Mouse (Mus musculus): Measurements from ENCODE around the gene Gm28230.

Gm28230 gene

DNA sequence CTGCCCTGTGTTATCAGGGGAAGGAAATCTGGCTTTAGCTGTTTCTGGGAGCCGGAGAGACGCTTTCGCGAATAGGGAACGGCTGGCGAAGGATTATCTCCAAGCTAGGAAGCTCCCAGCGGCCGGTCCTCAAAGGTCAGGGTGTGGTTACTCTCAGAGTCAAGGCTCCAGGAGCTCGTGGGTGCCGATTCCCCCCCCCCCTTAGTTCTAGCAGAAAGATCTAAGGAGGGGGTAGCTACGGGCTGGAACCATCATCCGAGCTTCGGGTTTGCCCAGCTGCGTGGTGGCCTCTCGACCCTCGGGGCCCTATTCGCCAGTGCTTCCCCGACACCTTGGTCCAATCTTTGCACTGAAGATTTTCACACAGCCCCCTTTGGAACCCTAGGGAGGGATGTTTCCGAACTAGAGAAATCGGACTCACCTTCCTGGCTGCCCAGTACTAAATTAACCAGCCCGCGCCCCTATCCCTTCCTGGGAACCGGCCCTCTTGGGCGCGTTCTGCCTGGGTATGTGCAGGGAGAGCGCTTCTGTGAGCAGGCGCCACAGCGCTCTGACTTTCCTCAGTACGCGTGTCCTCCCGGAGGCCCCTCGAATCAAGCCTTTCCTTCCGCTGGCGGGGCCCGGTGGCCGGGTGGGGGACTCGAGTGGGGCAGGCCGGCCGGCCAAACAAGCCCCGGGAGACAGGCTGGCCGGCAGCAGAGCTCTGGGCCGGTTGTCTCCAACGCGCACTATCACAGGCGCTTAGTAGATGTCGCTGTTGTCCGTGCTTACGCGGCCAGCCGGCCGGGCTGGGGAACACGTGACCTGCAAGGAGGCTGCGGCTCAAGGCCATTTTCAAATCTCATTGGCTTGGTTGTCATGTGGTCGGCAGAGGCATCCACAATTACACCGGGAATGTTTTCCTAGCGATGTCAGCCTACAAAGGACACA, 35.2 kb upstream of the Gm28230 start, which contains the start of gene Hoxd10:
Gene Hoxd10 (plus strand): TSS at position 903 of the 930 bp plus-strand sequence.
- DNase-seq: peak; percentile 94

DNA sequence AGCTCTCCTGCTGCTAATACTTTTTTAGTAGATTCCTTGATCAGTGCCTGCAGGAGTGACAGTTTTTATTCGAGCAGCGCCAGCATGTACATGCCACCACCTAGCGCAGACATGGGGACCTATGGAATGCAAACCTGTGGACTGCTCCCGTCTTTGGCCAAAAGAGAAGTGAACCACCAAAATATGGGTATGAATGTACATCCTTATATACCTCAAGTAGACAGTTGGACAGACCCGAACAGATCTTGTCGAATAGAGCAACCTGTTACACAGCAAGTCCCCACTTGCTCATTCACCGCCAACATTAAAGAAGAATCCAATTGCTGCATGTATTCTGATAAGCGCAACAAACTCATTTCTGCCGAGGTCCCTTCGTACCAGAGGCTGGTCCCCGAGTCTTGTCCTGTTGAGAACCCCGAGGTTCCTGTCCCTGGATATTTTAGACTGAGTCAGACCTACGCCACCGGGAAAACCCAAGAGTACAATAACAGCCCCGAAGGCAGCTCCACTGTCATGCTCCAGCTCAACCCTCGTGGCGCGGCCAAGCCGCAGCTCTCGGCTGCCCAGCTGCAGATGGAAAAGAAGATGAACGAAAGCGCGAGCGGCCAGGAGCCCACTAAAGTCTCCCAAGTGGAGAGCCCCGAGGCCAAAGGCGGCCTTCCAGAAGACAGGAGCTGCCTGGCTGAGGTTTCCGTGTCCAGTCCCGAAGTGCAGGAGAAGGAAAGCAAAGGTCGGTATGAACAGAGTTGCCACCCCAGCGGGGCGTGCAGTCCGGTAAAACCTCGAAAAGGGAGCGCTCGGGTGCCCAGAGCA, 34.3 kb upstream of the Gm28230 start:
- DNase-seq: no peak

DNA sequence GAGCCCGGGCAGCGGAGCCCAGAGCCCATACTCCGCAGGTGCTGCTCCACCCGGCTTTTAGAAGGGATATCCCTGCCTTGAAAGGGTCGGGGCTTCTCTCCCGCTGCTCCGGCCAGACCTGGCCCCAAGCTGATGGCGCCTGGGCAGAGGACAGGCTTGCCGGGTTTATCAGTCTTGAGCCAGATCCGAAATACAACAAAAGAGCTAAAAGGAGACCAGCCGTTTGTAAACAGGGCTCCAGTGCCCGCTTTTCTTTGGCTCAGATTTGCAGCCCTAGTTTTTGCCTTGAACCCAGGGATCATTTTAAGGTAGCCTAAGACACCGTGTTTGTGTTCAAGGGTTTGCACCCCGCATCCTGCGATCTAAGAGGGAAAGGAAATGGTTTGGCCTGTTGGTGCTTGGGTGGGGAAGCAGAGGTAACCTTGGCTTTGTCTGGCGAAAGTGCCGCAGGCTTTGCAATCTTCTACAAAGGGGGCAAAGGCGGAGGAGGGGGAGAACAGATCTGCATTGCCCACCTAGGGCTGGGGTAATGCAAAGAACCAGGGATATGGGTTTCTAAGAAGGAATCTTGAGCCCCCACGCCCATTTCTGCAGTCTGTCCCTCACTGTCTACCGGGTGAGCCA, 33.6 kb upstream of the Gm28230 start:
- DNase-seq: no peak

DNA sequence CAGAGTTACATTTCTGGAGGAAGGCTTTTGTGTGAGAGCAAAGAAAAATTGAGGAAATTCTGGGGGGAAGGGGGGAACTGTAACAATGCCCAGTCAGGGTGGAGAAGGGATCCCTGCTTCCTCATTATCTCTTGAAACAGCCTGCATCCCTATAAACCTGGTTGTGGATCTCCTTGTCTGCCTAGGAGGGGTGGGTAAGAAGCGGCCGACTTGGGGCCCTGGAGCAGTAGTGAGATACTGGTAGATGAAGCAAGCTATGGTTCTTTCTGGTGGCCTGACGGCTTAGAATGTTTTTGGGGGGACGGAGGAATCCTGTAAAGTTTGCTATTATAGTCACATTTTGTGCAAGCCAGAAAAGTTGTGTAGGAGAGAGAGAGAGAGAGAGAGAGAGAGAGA, 33.1 kb upstream of the Gm28230 start:
- no peak for DNase-seq

DNA sequence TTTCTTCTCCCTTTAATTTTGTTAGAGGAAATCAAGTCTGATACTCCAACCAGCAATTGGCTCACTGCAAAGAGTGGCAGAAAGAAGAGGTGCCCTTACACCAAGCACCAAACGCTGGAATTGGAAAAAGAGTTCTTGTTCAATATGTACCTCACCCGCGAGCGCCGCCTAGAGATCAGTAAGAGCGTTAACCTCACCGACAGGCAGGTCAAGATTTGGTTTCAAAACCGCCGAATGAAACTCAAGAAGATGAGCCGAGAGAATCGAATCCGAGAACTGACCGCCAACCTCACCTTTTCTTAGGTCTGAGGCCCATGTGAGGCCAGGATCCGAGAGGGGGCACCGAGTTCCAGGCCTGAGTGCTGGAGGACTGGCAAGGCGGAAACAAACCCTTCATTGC, 32.5 kb upstream of the Gm28230 start:
- DNase-seq: peak; percentile 84

DNA sequence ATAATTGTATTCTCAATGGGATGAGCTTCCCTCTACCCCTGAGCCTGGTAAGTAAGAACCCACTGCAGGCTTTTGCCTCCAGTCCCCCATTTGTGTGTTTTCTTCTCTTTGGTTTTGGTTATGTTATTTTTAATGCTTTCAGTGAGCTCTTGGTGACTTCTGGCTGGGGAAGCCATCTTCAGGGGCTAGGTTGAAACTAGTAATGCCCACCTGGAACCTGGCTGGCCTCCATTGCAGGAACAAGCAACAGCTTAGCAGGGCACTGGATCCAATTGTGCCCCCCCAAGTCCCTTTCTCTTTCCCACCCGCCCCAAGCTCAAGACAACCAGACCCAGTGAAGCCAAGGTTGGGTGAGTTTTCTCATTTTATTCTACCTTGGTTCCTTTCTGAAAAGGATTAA, 31.1 kb upstream of the Gm28230 start:
- no peak for DNase-seq

DNA sequence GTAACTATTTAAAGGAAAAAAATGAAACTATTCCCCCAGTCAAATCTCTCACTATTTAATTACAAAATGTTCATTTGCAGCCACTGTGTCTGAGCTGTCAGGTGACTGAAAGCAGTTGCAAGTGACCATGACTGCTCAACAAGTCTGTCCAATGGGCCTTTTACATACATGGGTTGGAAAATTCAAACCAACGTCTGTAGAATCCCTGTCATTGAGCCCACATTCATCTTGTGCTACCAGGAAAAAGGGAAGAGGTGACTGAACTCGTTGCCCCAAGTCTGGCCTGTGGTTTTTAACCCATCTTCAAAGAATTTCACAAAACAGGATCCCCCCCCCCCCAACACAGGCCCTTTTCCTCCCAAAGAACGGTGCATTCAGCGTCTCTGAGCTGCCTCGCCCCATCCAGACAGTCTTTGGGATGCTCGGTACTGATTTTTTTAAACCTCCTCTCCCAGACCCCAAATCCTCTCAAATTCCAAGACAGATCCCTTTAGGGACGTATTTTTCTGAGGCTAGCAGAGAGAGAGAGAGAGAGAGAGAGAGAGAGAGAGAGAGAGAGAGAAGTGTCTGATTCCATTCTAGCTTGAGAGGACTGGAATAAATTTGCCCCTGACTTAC, 30.6 kb upstream of the Gm28230 start:
- DNase-seq: no peak

DNA sequence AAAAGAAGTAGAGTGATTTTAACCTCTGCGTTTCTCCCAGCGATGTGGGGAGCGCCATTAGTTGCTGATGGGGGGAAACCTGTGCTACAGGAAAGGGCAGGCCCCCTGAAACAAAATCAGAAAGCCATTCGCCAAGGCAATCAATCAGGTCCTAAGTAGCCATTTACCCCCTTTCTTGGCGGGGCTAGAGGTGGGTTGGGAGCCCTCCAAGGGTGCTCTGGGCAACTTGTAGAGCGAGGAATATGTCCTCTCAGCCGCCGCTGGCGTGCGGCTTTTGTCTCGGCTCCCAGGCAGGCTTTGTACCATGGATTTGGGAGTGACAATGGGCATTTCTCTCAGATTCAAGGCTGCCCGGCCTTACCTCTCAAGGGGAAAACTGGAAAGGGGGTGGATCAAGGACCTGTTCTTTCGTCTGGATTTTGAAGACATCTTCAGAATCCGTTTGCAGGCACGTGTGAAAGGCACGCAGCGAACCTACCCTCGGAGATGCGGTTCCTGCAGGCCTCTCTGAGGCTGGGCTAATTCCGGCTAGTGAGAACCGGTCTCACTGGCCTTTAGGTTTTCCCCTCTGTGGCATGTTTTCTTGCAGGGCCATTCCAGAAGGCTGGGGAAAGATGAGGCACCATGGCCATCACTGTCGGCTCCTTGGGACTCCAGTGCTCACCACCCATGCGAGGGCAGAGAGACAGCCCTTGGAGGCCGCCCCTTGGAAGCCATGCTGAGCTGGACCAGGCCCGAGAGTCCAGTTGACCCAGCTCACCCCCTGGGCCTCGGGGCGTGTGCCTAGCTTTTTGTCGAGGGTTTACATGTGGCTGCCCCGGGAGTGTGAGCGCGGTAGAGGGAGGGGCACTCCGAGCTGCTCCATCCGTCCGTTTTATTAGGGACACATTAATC, 29.8 kb upstream of the Gm28230 start:
- no peak for DNase-seq

DNA sequence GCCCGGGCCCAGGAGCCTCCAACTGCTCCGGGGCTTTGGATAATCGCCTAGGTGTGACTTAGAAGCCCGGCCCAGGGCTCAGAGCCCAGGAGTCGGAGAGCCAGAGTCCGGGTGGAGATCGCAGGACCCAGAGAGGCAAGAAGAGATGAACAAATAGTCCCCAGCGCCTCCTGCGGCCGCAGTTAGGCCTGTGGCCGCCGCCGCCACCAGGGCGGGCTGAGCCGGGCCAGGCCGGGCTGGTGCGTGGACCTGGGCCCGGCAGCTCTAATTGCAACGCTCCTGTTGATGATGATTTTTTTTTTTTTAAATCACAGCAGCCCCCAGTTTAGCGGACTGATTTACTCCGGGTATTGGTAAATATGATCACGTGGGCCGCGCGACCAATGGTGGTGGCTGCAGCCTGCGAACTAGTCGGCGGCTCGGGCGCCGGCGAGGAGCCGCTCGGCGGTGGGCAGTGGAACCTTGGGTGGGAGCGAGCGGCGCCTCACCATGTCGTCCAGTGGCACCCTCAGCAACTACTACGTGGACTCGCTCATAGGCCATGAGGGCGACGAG, 28.9 kb upstream of the Gm28230 start, which contains the start of gene Hoxd9:
Gene Hoxd9 (plus strand): TSS at position 161 of the 555 bp plus-strand sequence.
- peak; percentile 85 for DNase-seq

DNA sequence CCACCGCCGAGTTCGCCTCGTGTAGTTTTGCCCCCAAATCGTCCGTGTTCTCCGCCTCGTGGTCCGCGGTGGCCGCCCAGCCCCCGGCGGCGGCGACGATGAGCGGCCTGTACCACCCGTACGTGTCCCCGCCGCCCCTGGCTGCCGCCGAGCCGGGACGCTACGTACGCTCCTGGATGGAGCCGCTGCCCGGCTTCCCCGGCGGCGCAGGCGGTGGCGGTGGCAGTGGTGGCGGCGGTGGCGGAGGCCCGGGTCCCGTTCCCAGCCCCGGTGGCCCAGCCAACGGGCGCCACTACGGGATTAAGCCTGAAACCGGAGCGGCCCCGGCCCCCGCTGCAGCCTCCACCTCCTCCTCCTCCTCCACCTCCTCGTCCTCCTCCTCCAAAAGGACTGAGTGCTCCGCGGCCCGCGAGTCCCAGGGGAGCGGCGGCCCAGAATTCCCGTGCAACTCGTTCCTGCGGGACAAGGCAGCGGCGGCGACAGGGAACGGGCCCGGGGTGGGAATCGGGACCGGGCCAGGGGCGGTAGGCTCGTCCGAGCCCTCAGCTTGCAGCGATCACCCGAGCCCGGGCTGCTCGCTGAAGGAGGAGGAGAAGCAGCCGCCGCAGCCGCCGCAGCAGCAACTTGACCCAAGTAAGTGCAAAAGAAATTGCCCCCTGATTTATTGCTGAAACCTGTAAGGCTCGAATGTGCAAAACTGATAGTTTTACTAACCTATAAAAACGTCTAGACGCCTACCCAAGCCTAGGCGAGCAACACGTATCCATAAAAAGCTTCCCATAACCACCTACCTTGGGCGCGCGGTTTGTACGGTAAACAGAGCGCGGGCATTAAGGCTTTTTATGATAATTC, 28.1 kb upstream of the Gm28230 start:
- DNase-seq: no peak

DNA sequence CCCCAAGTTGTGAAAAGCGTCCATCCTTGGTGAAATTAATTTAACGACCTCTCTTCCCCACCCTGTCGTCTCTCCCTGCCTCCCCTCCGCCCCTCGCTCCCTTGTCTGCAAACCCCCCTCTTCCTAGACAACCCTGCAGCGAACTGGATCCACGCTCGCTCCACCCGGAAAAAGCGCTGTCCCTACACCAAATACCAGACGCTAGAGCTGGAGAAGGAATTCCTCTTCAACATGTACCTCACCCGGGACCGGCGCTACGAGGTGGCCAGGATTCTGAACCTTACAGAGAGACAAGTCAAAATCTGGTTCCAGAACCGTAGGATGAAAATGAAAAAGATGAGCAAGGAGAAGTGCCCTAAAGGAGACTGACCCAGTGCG, 27.5 kb upstream of the Gm28230 start:
- DNase-seq: no peak

DNA sequence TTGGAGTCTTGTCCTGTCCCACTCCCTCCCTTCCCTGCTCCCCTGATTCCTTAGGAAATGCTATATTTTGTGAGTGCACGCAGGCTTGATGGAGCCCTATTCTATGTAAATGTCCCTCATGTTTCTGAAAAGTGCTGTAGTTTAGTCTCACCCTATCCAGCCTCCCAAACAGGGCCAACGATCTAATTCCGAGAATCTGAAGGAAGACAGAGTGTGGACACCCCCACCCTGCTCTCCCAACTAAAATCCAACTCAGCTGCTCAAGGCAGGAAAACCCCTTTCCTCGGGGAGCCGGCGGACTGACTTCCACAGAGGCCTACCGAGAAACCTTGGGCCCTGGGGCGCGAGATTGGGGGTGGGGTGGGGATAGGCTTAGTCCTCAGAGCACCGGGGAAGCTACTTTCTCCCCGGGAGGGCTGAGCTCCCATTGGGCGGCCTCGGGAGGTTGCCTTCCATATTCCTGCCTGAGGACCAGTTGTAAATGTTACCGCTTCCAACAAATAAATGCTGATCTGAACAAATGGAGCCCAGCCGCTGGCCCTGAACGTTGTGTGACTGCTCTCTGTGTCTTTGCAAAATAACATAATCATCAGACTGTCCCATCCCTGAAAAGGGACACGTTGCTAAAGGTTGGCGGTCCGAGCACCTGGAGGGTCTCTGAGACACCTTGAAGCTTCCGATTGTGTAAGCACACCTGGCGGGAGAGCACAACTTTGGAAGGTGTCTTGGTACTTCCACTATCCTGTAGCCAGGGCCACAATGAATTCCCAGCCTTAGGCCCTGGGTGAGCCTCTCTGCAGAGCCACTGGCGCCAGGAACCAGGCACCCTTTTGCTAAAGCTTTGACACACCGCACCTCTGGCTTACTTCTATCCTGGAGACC, 26.6 kb upstream of the Gm28230 start:
- DNase-seq: no peak

DNA sequence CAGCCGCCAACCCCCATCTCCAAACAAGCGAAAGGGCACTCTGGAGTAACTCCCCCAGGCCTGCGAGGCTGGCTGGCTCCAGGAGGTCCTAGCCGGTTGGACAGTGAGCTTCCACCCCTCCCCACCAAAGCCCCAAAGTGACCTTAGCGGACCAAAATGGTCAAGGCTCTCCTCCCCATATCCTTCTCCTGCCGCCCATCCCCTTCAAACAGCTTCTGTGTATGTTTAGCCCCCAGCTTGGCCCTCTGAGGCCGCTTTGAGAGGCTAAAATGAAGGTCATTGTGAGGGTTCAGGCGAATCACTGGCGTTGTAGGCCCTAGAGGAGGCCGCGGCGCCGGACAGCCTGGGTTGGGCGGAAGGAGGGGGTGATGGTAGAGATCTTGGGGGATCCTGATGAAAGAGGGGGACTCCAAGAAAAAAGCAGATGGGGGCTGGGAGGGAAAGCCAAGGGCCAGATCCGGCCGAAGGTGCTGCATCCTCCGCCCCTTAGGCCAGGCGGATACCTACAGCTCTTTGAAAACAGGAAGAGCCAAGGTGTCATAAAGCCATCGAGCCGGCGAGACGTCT, 25.9 kb upstream of the Gm28230 start:
- DNase-seq: no peak

DNA sequence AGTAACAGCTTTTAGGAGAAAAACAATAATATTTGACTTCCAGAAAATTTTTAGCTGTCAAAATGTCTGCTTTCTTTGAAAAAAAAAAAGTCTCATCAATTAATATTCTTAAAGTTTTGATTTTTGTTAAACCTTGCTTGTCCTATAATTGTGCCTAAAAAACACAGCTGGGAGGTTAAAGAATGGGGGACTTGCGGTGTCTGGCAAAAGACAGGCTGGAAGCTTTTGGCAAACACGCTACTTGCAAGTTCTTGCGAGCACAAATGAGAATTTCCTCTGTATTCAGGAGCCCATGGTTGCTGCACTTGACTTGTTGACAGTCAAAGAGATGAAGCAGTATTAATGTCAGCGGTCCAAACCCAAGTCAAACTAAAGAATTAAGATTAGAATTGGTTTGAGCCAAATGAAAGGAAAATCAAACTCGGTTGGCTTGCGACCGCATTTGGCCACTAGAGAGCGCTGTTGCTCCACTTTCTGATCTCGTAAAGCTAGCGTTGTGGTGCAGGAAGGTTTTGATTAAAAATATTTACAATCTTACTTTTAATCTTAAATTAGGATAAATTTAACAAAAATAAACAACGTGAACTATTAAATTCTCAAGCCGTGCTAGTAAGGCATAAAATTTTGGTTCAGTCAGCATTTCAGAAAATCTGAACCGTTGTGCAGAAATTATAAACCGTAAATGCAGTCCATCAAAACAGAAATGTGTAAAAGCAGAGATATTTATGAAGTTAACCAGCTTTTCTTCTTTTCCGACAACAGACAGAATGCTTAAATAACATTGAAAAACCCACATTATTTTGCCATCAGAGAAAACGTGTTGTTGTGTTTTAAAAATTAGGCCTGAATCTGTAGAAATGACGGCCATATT, 24.3 kb upstream of the Gm28230 start:
- peak; percentile 88 for DNase-seq

DNA sequence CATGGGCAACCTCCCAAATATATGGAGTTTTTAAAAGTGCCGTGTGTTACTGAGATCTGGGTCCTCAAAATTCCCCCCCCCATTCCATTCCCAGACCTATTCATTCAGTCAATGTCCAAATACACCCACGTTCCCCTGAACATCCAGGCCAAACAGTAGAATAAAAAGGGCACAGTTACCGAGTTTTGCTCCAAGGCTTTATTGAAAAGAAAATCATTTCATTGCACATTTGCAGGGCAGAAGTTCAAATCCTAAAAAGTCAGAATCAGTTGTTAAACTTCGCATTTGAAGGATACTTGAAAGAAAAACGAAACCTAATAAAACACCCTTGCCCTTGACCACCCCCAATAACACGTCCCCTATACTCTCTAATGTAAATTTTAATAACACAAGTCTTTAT, 23.7 kb upstream of the Gm28230 start:
- no peak for DNase-seq

DNA sequence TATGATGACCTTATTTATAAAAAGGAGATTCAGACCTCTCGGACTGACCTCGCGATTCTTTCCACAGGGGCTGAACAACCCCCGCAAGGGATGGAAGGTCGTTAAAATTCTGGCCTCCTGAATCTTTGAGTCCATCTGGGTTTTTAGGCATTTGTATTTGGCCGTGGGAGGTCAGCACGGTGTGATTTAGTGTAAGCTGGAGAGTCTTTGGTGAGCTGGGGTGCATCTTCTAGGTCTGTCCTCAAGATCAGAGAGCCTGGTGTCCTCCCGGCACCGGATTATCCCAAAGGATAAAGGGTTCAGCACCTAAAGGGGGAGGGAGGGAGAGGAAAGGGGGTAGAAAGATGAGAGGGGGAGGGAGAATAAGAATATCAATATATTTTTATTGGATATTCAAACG, 23.2 kb upstream of the Gm28230 start:
- no peak for DNase-seq

DNA sequence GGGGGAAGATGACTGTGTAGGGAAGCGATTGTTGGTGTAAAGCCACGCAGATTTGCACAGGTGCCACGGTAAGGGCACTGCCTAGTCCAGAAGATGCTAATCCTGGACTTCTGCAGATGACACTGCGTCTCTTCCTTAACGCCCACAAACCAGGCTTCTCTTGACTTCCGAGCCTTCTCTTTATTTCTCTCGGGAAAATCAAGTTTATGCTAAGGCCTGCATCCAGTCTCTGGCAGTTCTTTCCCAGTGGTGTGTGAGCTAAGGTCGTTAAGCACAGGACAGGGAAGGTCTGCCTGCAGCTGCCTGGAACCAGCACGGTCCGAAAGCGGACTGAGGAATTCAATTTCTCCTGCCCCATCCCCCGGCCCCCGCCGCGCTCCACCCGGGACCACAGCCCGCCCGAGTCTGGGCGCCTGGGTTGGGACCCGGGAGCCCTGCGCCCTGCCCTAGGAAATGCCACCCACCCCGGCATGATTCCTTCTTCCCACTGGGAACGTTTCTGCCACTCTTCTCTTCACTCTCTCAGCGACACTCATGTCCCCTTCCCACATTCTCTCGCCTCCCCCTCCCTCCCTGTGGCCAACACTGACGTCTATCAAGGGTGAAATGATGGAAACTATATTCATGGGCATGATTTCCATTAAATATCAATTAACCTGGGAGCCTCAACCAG, 22.7 kb upstream of the Gm28230 start:
- peak; percentile 64 for DNase-seq

Measured in embryo, embryonic 11 days (tissue).